Mouse (Mus musculus): Measurements from ENCODE around the gene Olfr287. TPM values are rescaled to one million over a fixed set of nuclear protein-coding genes. Genes with fewer than 3 reads are reported as not detected.

Olfr287 gene
- total and polyA plus RNA-seq, 3 experiments = not detected

DNA sequence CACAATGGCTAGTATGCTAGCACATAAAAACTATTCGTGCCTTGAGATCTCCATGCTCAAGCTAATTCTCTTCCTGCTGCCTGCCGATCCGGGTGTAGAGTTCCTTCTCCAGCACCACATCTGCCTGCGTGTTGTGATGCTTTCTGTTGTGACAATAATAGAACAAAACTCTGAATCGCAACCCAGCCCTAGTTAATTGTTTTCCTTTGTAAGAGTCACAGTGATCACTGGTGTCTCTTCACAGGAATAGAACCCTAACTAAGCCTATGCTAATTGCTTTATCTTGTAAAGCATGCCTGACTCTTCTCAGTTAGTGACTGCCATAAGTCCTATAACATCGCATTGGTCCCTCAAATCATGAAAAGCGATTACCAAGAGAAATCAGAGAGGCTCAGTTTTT lies 5.2 kb upstream of the Olfr287 start:
- Histone ChIP-seq H3K4me3 (replicated peaks in 1 of 3; ENCODE audit: low read depth in 2 of 3, low read length in 2 of 3, poor library complexity in 1 of 3) (peak overlapping the region; percentile 27 to 61 (median 39)), H3K27me3 (replicated peaks) (peaks cover 58% of the 10 kb centered on the region), H3K27ac (ENCODE audit: insufficient read depth, low read depth) (no peak overlapping the region), H3K4me2 (ENCODE audit: insufficient read depth, low read depth, poor library complexity, severe bottlenecking) (0 out of 2 replicates have a peak overlapping the region, but pooled peaks have one; percentile 16), H3K36me3 (replicated peaks in 1 of 2; ENCODE audit: control insufficient read depth in 1 of 2, insufficient read depth in 1 of 2, low read length in 1 of 2) (no peaks in the 10 kb centered on the region), H3K9me3 (replicated peaks; ENCODE audit: low read length) (no peaks in the 10 kb centered on the region), H3K79me2 (replicated peaks; ENCODE audit: control insufficient read depth, extremely low read depth, insufficient read depth, poor library complexity, severe bottlenecking) (no peaks in the 10 kb centered on the region), H3K9ac (ENCODE audit: insufficient read depth, low read depth) (no peak overlapping the region), H3K4me1 (ENCODE audit: control insufficient read depth in 1 of 2, insufficient read depth in 2 of 2) (peaks cover 3 to 11% of the 10 kb centered on the region in 2 experiments; a peak in 3 of 4 replicates)
- in situ Hi-C loops (cut with MboI; ENCODE audit: low pct_ligation_motif_present, low pct_unique_long_range_greater_than_20kb, low sequenced_read_pairs) = no loop called here
- no peak for DNase-seq (ENCODE audit: extremely low read depth)
- dilution Hi-C loops (cut with MboI; ENCODE audit: extremely low pct_ligation_motif_present, extremely low pct_unique_long_range_greater_than_20kb, low sequenced_read_pairs) = no loop called here
- TF ChIP-seq EP300 (IDR thresholded peaks at IDR 0.05; ENCODE audit: low read length) (0 out of 2 replicates have a peak, but pooled peaks have one; percentile 3), MEF2A (IDR thresholded peaks at IDR 0.05; ENCODE audit: borderline replicate concordance, low read depth, low read length) (no peak), E2F4 (IDR thresholded peaks at IDR 0.05; ENCODE audit: insufficient replicate concordance, low read depth, low read length) (no peak), RCOR1 (conservative IDR thresholded peaks at IDR 0.05; ENCODE audit: low read depth, low read length) (no peak)

GRCm38 (mm10) chr15:98225610-98226009 lies 4.8 kb upstream of the Olfr287 start:
- Histone ChIP-seq H3K36me3 (replicated peaks in 1 of 2; ENCODE audit: control insufficient read depth in 1 of 2, insufficient read depth in 1 of 2, low read length in 1 of 2) (no peaks in the 10 kb centered on the region), H3K9ac (ENCODE audit: insufficient read depth, low read depth) (no peak overlapping the region), H3K9me3 (replicated peaks; ENCODE audit: low read length) (no peaks in the 10 kb centered on the region), H3K4me2 (ENCODE audit: insufficient read depth, low read depth, poor library complexity, severe bottlenecking) (peak overlapping the region; percentile 6; the same call in 1 of the 2 replicates), H3K79me2 (replicated peaks; ENCODE audit: control insufficient read depth, extremely low read depth, insufficient read depth, poor library complexity, severe bottlenecking) (no peaks in the 10 kb centered on the region), H3K4me1 (ENCODE audit: control insufficient read depth in 1 of 2, insufficient read depth in 2 of 2) (peaks cover 6 to 11% of the 10 kb centered on the region in 2 experiments; a peak in 3 of 4 replicates), H3K4me3 (replicated peaks in 1 of 3; ENCODE audit: low read depth in 2 of 3, low read length in 2 of 3, poor library complexity in 1 of 3) (peak overlapping the region; percentile 27 to 61 (median 39)), H3K27me3 (replicated peaks) (peaks cover 56% of the 10 kb centered on the region), H3K27ac (ENCODE audit: insufficient read depth, low read depth) (no peak overlapping the region)
- TF ChIP-seq POLR2A (IDR thresholded peaks at IDR 0.05; ENCODE audit: low read depth, low read length) = peak; percentile 53; the same call in 1 of the 2 replicates
- TF ChIP-seq ZMIZ1 (IDR thresholded peaks at IDR 0.05; ENCODE audit: low read depth, low read length) = peak; percentile 34; the same call in 1 of the 2 replicates
- 0 out of 2 replicates have a peak, but pooled peaks have one; percentile 21 for TF ChIP-seq TBP (conservative IDR thresholded peaks at IDR 0.05; ENCODE audit: low read depth, low read length)
- peak; percentile 59; the same call in 1 of the 2 replicates for TF ChIP-seq NELFE (IDR thresholded peaks at IDR 0.05; ENCODE audit: low read depth, low read length)
- no peak for TF ChIP-seq MYC (IDR thresholded peaks at IDR 0.05; ENCODE audit: low read depth, low read length)
- TF ChIP-seq RAD21 (IDR thresholded peaks at IDR 0.05; ENCODE audit: low read depth, low read length) = no peak
- peak; percentile 54; the same call in 1 of the 2 replicates for TF ChIP-seq ELF1 (IDR thresholded peaks at IDR 0.05; ENCODE audit: low read depth, low read length)
- in situ Hi-C loops (cut with MboI; ENCODE audit: low pct_ligation_motif_present, low pct_unique_long_range_greater_than_20kb, low sequenced_read_pairs) = no loop called here
- dilution Hi-C loops (cut with MboI; ENCODE audit: extremely low pct_ligation_motif_present, extremely low pct_unique_long_range_greater_than_20kb, low sequenced_read_pairs) = no loop called here
- peak; percentile 63 for DNase-seq (ENCODE audit: extremely low read depth)

GRCm38 (mm10) chr15:98222377-98222776 lies 1.5 kb upstream of the Olfr287 start:
- H3K79me2 ChIP-seq (replicated peaks; ENCODE audit: control insufficient read depth, extremely low read depth, insufficient read depth, poor library complexity, severe bottlenecking) = no peaks in the 10 kb centered on the region
- no peaks in the 10 kb centered on the region for H3K9me3 ChIP-seq (replicated peaks; ENCODE audit: low read length)
- TF ChIP-seq ZNF384 (IDR thresholded peaks at IDR 0.05; ENCODE audit: low read depth, low read length) = peak; percentile 89
- TF ChIP-seq ZMIZ1 (IDR thresholded peaks at IDR 0.05; ENCODE audit: low read depth, low read length) = no peak
- no peak for TF ChIP-seq MAX (IDR thresholded peaks at IDR 0.05; ENCODE audit: low read length)
- no peak for TF ChIP-seq POLR2A (IDR thresholded peaks at IDR 0.05; ENCODE audit: low read depth, low read length)
- TF ChIP-seq CTCF (conservative IDR thresholded peaks at IDR 0.05 in 1 of 2, IDR thresholded peaks at IDR 0.05 in 1 of 2; ENCODE audit: low read depth in 2 of 2, low read length in 2 of 2) = peak in 1 of 2 experiments; percentile 28; a peak in 2 of 4 replicates
- no peak for TF ChIP-seq MAFK (IDR thresholded peaks at IDR 0.05; ENCODE audit: insufficient replicate concordance, low read length)
- no peak overlapping the region for H3K4me2 ChIP-seq (ENCODE audit: insufficient read depth, low read depth, poor library complexity, severe bottlenecking)
- dilution Hi-C loops (cut with MboI; ENCODE audit: extremely low pct_ligation_motif_present, extremely low pct_unique_long_range_greater_than_20kb, low sequenced_read_pairs) = no loop called here
- peaks cover 6 to 11% of the 10 kb centered on the region in 2 experiments; a peak in 3 of 4 replicates for H3K4me1 ChIP-seq (ENCODE audit: control insufficient read depth in 1 of 2, insufficient read depth in 2 of 2)
- H3K4me3 ChIP-seq (replicated peaks in 1 of 3; ENCODE audit: low read depth in 2 of 3, low read length in 2 of 3, poor library complexity in 1 of 3) = no peak overlapping the region
- no peak overlapping the region for H3K9ac ChIP-seq (ENCODE audit: insufficient read depth, low read depth)
- DNase-seq (ENCODE audit: extremely low read depth) = no peak
- H3K27me3 ChIP-seq (replicated peaks) = peaks cover 51% of the 10 kb centered on the region
- in situ Hi-C loops (cut with MboI; ENCODE audit: low pct_ligation_motif_present, low pct_unique_long_range_greater_than_20kb, low sequenced_read_pairs) = no loop called here
- H3K27ac ChIP-seq (ENCODE audit: insufficient read depth, low read depth) = no peak overlapping the region
- H3K36me3 ChIP-seq (replicated peaks in 1 of 2; ENCODE audit: control insufficient read depth in 1 of 2, insufficient read depth in 1 of 2, low read length in 1 of 2) = no peaks in the 10 kb centered on the region
